Mouse (Mus musculus) olfactory bulb, adult 2 months (tissue): ENCODE data around the gene Eif3k.

Experiments used
- CTCF ChIP-seq: fragments of 200-500 bp; IDR thresholded peaks from 2 replicates; pipeline ENCODE4 v1.5.1; 2012; ENCODE audit warnings: low read depth, mild to moderate bottlenecking, low read length, moderate library complexity; ENCODE audit not compliant: insufficient read depth
- POLR2A ChIP-seq: fragments of 200-500 bp; IDR thresholded peaks from 2 replicates; pipeline ENCODE4 v1.6.1; 2012; ENCODE audit warnings: mild to moderate bottlenecking, low read depth, low read length, moderate library complexity; ENCODE audit not compliant: insufficient read depth

GRCm38 (mm10) chr7:28971770-28972269 is 9.8 kb downstream of the Eif3k start:
- TF ChIP-seq CTCF = no peak
- TF ChIP-seq POLR2A = no peak
